Comparison of ENCODE assay signal across 10 mouse cellular contexts in genomic region chr3:84889648-84890047, GRCm38 (mm10).
DNase-seq lines count a peak whose midpoint lies in the region; TF ChIP-seq lines count a peak whose summit lies in the region.
"Had no signal": no experiment of that assay in that cellular context is flagged by ENCODE, and none has a peak within 500 bp of the region (broad histone marks: within the 10 kb centered on the region; RNA-seq: fewer than 3 reads in every experiment).

No protein-coding gene starts in this region.

- no peak overlapping the region for H3K27ac ChIP-seq in cerebellum, adult 2 months (ENCODE audit: insufficient read depth, low read length)
- H3K27ac ChIP-seq: embryonic facial prominence, embryonic 13.5 days had no signal

- TF ChIP-seq CTCF in cerebellum, adult 2 months (IDR thresholded peaks at IDR 0.05; ENCODE audit: borderline replicate concordance, insufficient read depth, low read depth, low read length) = no peak

- H3K4me1 ChIP-seq in cerebellum, adult 2 months (ENCODE audit: control insufficient read depth, insufficient read depth, low read length) = no peaks in the 10 kb centered on the region

- WGBS in cerebellum, adult 2 months = 68% methylated on average over 1 of the region's 1 CpGs

- TF ChIP-seq POLR2A in cerebellum, adult 2 months (IDR thresholded peaks at IDR 0.05; ENCODE audit: borderline replicate concordance, insufficient read depth, low read length) = no peak

- H3K27me3 ChIP-seq in cerebellum, adult 2 months (ENCODE audit: control insufficient read depth, insufficient read depth, low read length) = no peaks in the 10 kb centered on the region
- H3K27me3 ChIP-seq: embryonic facial prominence, embryonic 13.5 days had no signal

- H3K4me3 ChIP-seq in cerebellum, adult 2 months (replicated peaks; ENCODE audit: insufficient read depth, low read depth, low read length) = no peak overlapping the region
- H3K4me3 ChIP-seq: embryonic facial prominence, embryonic 13.5 days; myocyte had no signal

- DNase-seq in cerebellum, adult 9-10 months = peak; percentile 14
- no peak for DNase-seq in cerebellum, adult 2 months
- peak; percentile 11 for DNase-seq in left cerebral cortex, adult 18-20 months (ENCODE audit: low spot score in 2 of 2)
- no peak for DNase-seq in left cerebral cortex, adult 11 months (ENCODE audit: low spot score)
- DNase-seq in embryo, embryonic 10.5 days (ENCODE audit: low spot score) = peak; percentile 51
- peak; percentile 61 for DNase-seq in retina, embryonic 14.5 days (ENCODE audit: low spot score)
- DNase-seq in gastrocnemius, adult 18-20 months (ENCODE audit: low spot score) = no peak
- DNase-seq in frontal cortex, postnatal 14 days (ENCODE audit: low spot score in 2 of 2) = no peak

Comparison
In these comparisons a context has a peak if more than half of its experiments do, and no peak if none do; other contexts are left out.
1. DNase-seq: peak in cerebellum, adult 9-10 months (single experiment), left cerebral cortex, adult 18-20 months (2 of 2), embryo, embryonic 10.5 days (single experiment) and retina, embryonic 14.5 days (single experiment); none in cerebellum, adult 2 months (0 of 2), left cerebral cortex, adult 11 months (single experiment), gastrocnemius, adult 18-20 months (single experiment) and frontal cortex, postnatal 14 days (0 of 2).